Mouse (Mus musculus) lung, postnatal 0 days (tissue): ENCODE results near the gene Ltbp4.

Source experiments
- CTCF ChIP-seq: IDR thresholded peaks from 2 replicates; pipeline ENCODE4 v1.5.1; 2016; ENCODE audit warnings: antibody characterized with exemption, mild to moderate bottlenecking
- EP300 ChIP-seq: IDR thresholded peaks from 2 replicates; pipeline ENCODE4 v1.6.1; 2016; ENCODE audit warnings: antibody characterized with exemption, mild to moderate bottlenecking, control low read depth

DNA sequence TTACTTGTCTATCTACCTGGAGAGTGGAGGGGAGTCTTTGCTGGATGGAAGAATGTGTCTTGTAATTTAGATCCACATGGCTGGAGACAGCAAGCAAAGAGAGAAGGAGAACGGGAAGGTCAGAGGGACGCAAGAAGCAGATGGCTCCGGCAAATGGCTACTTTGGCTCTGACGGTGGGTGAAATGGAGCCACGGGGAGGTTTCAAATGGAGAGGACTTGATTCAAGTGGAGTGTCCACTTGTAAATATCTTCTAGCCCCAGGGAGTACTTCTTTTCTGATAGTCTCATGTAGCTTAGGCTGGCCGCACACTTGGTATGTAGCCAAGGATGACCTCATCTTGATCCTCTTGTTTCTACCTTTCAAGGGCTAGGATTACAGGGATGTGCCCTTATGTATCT is 38.7 kb downstream of the Ltbp4 start:
- TF ChIP-seq CTCF (no peak), EP300 (no peak)
